In the genomic region with DNA sequence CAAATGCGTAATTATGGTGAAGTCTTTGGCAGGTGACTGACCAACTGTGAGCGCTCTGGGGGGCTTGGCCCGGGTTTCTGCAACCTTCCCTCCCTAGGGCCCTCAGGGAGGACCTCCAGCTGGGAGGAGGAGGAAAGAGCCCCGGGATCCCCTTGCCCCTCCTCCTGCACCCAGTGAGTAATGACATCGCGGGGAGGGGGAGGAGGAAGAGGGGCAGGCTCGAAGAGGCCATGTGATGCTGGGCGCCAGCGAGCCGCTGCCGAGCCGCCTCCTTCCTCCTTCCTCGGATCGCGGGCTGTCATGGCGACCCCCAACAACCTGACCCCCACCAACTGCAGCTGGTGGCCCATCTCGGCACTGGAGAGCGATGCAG, we compare ENCODE assay signal across 8 mouse cellular contexts. TPM values are rescaled to one million over a fixed set of nuclear protein-coding genes. Genes with fewer than 3 reads are reported as not detected.
A peak's percentile ranks its signal among the peaks of the same experiment; 100 is the strongest.
DNase-seq lines count a peak whose midpoint lies in the region; ATAC-seq lines count a peak whose summit lies in the region.

A gene (plus strand): TSS at position 231 of the 373 bp plus-strand sequence.

- 0 out of 2 replicates have a peak, but pooled peaks cover 2% of the 10 kb centered on the region for H3K4me1 ChIP-seq in embryonic facial prominence, embryonic 11.5 days (ENCODE audit: control insufficient read depth, insufficient read depth, low read length)
- H3K4me1 ChIP-seq in intestine, embryonic 14.5 days (replicated peaks; ENCODE audit: control insufficient read depth, insufficient read depth, low read length) = 0 out of 2 replicates have a peak, but pooled peaks cover 5% of the 10 kb centered on the region
- no peaks in the 10 kb centered on the region for H3K4me1 ChIP-seq in liver, embryonic 13.5 days (replicated peaks)

- H3K9ac ChIP-seq in embryonic facial prominence, embryonic 11.5 days (replicated peaks; ENCODE audit: low read length) = peak within 1 kb of the TSS; percentile 43
- peak within 1 kb of the TSS; percentile 23 for H3K9ac ChIP-seq in intestine, embryonic 14.5 days (ENCODE audit: low read length)
- H3K9ac ChIP-seq in liver, embryonic 13.5 days = no peak within 1 kb of the TSS

- ATAC-seq in embryonic facial prominence, embryonic 11.5 days (replicated peaks; ENCODE audit: insufficient number of reproducible peaks, low FRiP score, low TSS enrichment, low read depth) = peak; percentile 32; the same call in 1 of the 2 replicates
- 0 out of 2 replicates have a peak, but pooled peaks have one; percentile 23 for ATAC-seq in intestine, embryonic 14.5 days (replicated peaks; ENCODE audit: low FRiP score, low TSS enrichment, low read depth)
- no peak for ATAC-seq in liver, embryonic 13.5 days (ENCODE audit: low read depth)

- H3K4me2 ChIP-seq in embryonic facial prominence, embryonic 11.5 days (ENCODE audit: low read depth, low read length) = peak within 1 kb of the TSS; percentile 52
- H3K4me2 ChIP-seq in intestine, embryonic 14.5 days (ENCODE audit: low read length) = peak within 1 kb of the TSS; percentile 54
- 0 out of 2 replicates have a peak within 1 kb of the TSS, but pooled peaks have one; percentile 13 for H3K4me2 ChIP-seq in liver, embryonic 13.5 days

- H3K27me3 ChIP-seq in embryonic facial prominence, embryonic 11.5 days (ENCODE audit: control insufficient read depth, insufficient read depth, low read length) = peaks cover 10% of the 10 kb centered on the region
- peaks cover 22% of the 10 kb centered on the region for H3K27me3 ChIP-seq in intestine, embryonic 14.5 days (replicated peaks; ENCODE audit: control insufficient read depth, insufficient read depth, low read length)
- peaks cover 40% of the 10 kb centered on the region for H3K27me3 ChIP-seq in liver, embryonic 13.5 days

- H3K9me3 ChIP-seq in embryonic facial prominence, embryonic 11.5 days (replicated peaks; ENCODE audit: control insufficient read depth, low read length) = no peaks in the 10 kb centered on the region
- H3K9me3 ChIP-seq in intestine, embryonic 14.5 days (ENCODE audit: control insufficient read depth, low read length) = no peaks in the 10 kb centered on the region
- H3K9me3 ChIP-seq in liver, embryonic 13.5 days (replicated peaks) = no peaks in the 10 kb centered on the region

- H3K27ac ChIP-seq in embryonic facial prominence, embryonic 11.5 days (replicated peaks; ENCODE audit: low read depth, low read length) = no peak within 1 kb of the TSS
- no peak within 1 kb of the TSS; the same call in 1 of the 2 replicates for H3K27ac ChIP-seq in intestine, embryonic 14.5 days (ENCODE audit: low read depth)
- no peak within 1 kb of the TSS for H3K27ac ChIP-seq in liver, embryonic 13.5 days

- WGBS in embryonic facial prominence, embryonic 11.5 days = 3% methylated on average over 18 of the region's 18 CpGs
- 1% methylated on average over 14 of the region's 18 CpGs for WGBS in intestine, embryonic 14.5 days
- 1% methylated on average over 18 of the region's 18 CpGs for whole genome bisulfite sequencing in liver, embryonic 13.5 days (ENCODE audit: insufficient replicate concordance)

- peak; percentile 60 for DNase-seq in adrenal gland, postnatal 10 days
- no peak for DNase-seq in adrenal gland, adult 8-10 months
- DNase-seq in adrenal gland, postnatal 14 days = peak; percentile 80
- peak; percentile 26 for DNase-seq in embryonic facial prominence, embryonic 11.5 days (ENCODE audit: low spot score)
- no peak for DNase-seq in intestine, embryonic 14.5 days (ENCODE audit: low spot score)
- no peak for DNase-seq in liver, embryonic 13.5 days
- peak; percentile 75 for DNase-seq in right cerebral cortex, postnatal 4 days
- DNase-seq in thymus, postnatal 14 days = no peak

- H3K4me3 ChIP-seq in embryonic facial prominence, embryonic 11.5 days (ENCODE audit: low read depth, low read length) = peak within 1 kb of the TSS; percentile 37
- peak within 1 kb of the TSS; percentile 34 for H3K4me3 ChIP-seq in intestine, embryonic 14.5 days (ENCODE audit: low read depth, low read length)
- peak within 1 kb of the TSS; percentile 12; the same call in 1 of the 2 replicates for H3K4me3 ChIP-seq in liver, embryonic 13.5 days (replicated peaks)

- H3K36me3 ChIP-seq in embryonic facial prominence, embryonic 11.5 days (replicated peaks; ENCODE audit: control insufficient read depth, insufficient read depth, low read depth, low read length) = no peaks in the 10 kb centered on the region
- no peaks in the 10 kb centered on the region for H3K36me3 ChIP-seq in intestine, embryonic 14.5 days (ENCODE audit: control insufficient read depth, insufficient read depth, low read length)
- no peaks in the 10 kb centered on the region for H3K36me3 ChIP-seq in liver, embryonic 13.5 days

RNA-seq across cellular contexts. Expression of the gene that starts here (rescaled TPM):
- 1 to 10 TPM; 3.4 to 4.3 TPM for total RNA-seq in adrenal gland, postnatal 10 days (2021)
- total RNA-seq in adrenal gland, adult 8-10 months (2022) = 1 to 10 TPM; 4.7 to 5.8 (median 4.8) TPM
- total RNA-seq in adrenal gland, postnatal 14 days (2021) = 5.4 TPM in 2 replicates
- 10.9 and 13.6 TPM in 2 replicates for polyA plus RNA-seq in embryonic facial prominence, embryonic 11.5 days (2014; fragmentation: Nextera tagmentation; extraction: Ambion mirVana)
- 9.7 and 13.2 TPM in 2 replicates for polyA plus RNA-seq in intestine, embryonic 14.5 days (2014; fragmentation: Nextera tagmentation; extraction: Ambion mirVana)
- 0.20 and 0.35 TPM in 2 replicates for polyA plus RNA-seq in liver, embryonic 13.5 days (2015; fragmentation: Nextera tagmentation; extraction: Ambion mirVana)

Comparison
In these comparisons a context has a peak if more than half of its experiments do, and no peak if none do; other contexts are left out.
1. DNase-seq: peak in adrenal gland, postnatal 10 days (single experiment), adrenal gland, postnatal 14 days (single experiment), embryonic facial prominence, embryonic 11.5 days (single experiment) and right cerebral cortex, postnatal 4 days (single experiment); none in adrenal gland, adult 8-10 months (single experiment), intestine, embryonic 14.5 days (single experiment), liver, embryonic 13.5 days (single experiment) and thymus, postnatal 14 days (single experiment).
2. Peak in every context shown above with its lines, with median percentiles within 50 percentile points of each other: H3K4me2 ChIP-seq and H3K4me3 ChIP-seq.